Mouse (Mus musculus): Measurements from ENCODE around the gene Ltv1. TPM values are rescaled to one million over a fixed set of nuclear protein-coding genes. Genes with fewer than 3 reads are reported as not detected.

Ltv1 gene
- polyA plus RNA-seq, 1 experiment from 2014 or later, result 52.7 TPM

DNA sequence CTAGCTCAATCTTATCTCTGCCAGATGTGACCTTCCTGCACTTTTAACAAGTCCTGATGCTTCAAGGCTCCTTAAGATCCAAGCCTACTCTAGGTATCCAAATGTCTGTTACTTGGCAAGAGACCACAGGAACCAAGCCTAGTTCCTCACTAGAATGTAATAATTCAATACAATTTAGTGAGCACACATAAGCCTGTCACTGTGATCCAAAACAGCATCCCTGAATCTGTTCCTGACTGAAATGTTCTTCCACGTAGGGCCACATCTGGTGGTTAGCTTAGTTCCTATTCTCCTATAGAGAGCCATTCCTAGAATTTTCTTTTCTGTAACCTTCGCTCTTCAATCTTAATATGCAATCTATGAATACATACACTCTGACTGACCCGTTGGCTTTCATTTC, 6.2 kb downstream of the Ltv1 start:
- Histone ChIP-seq H3K4me1 (replicated peaks; ENCODE audit: insufficient read depth, low read length) (no peaks in the 10 kb centered on the region), H3K9me3 (replicated peaks; ENCODE audit: low read length) (no peaks in the 10 kb centered on the region), H3K9ac (ENCODE audit: low read depth, low read length) (no peak overlapping the region), H3K36me3 (ENCODE audit: insufficient read depth, low read length) (peaks cover 32% of the 10 kb centered on the region), H3K27me3 (ENCODE audit: insufficient read depth, low read length) (no peaks in the 10 kb centered on the region), H3K4me3 (replicated peaks; ENCODE audit: low read depth, low read length) (no peak overlapping the region), H3K4me2 (ENCODE audit: low read length) (no peak overlapping the region), H3K27ac (no peak overlapping the region)
- no peak for DNase-seq (ENCODE audit: low spot score)
- ATAC-seq (replicated peaks; ENCODE audit: low FRiP score, low read depth), result no peak
- WGBS, result 76% methylated on average over 3 of the region's 3 CpGs
- no peak for TF ChIP-seq CTCF (IDR thresholded peaks at IDR 0.05; ENCODE audit: low read depth)

GRCm38 (mm10) chr10:13184170-13184766, 8.7 kb downstream of the Ltv1 start:
- no peak for ATAC-seq (replicated peaks; ENCODE audit: low FRiP score, low read depth)
- no peak for DNase-seq (ENCODE audit: low spot score)
- 89% methylated on average over 4 of the region's 4 CpGs for WGBS
- Histone ChIP-seq H3K4me2 (ENCODE audit: low read length) (no peak overlapping the region), H3K9me3 (replicated peaks; ENCODE audit: low read length) (no peaks in the 10 kb centered on the region), H3K27me3 (ENCODE audit: insufficient read depth, low read length) (no peaks in the 10 kb centered on the region), H3K4me1 (replicated peaks; ENCODE audit: insufficient read depth, low read length) (no peaks in the 10 kb centered on the region), H3K4me3 (replicated peaks; ENCODE audit: low read depth, low read length) (no peak overlapping the region), H3K36me3 (ENCODE audit: insufficient read depth, low read length) (peaks cover 37% of the 10 kb centered on the region), H3K9ac (ENCODE audit: low read depth, low read length) (no peak overlapping the region), H3K27ac (no peak overlapping the region)
- TF ChIP-seq CTCF (IDR thresholded peaks at IDR 0.05; ENCODE audit: low read depth), result no peak

- no peak for DNase-seq (ENCODE audit: low spot score)
- no peak for ATAC-seq (replicated peaks; ENCODE audit: low FRiP score, low read depth)
- no peaks in the 10 kb centered on the region for H3K9me3 ChIP-seq (replicated peaks; ENCODE audit: low read length)
- no peak overlapping the region for H3K4me3 ChIP-seq (replicated peaks; ENCODE audit: low read depth, low read length)
- H3K27ac ChIP-seq, result no peak overlapping the region
- no peak overlapping the region for H3K9ac ChIP-seq (ENCODE audit: low read depth, low read length)
- H3K4me1 ChIP-seq (replicated peaks; ENCODE audit: insufficient read depth, low read length), result no peaks in the 10 kb centered on the region
- no peaks in the 10 kb centered on the region for H3K27me3 ChIP-seq (ENCODE audit: insufficient read depth, low read length)
- WGBS, result 84% methylated on average over 7 of the region's 7 CpGs
- TF ChIP-seq CTCF (IDR thresholded peaks at IDR 0.05; ENCODE audit: low read depth), result no peak
- peaks cover 39% of the 10 kb centered on the region for H3K36me3 ChIP-seq (ENCODE audit: insufficient read depth, low read length)
- H3K4me2 ChIP-seq (ENCODE audit: low read length), result no peak overlapping the region
Measured at GRCm38 (mm10) chr10:13180211-13180610, 12.8 kb downstream of the Ltv1 start.

DNA sequence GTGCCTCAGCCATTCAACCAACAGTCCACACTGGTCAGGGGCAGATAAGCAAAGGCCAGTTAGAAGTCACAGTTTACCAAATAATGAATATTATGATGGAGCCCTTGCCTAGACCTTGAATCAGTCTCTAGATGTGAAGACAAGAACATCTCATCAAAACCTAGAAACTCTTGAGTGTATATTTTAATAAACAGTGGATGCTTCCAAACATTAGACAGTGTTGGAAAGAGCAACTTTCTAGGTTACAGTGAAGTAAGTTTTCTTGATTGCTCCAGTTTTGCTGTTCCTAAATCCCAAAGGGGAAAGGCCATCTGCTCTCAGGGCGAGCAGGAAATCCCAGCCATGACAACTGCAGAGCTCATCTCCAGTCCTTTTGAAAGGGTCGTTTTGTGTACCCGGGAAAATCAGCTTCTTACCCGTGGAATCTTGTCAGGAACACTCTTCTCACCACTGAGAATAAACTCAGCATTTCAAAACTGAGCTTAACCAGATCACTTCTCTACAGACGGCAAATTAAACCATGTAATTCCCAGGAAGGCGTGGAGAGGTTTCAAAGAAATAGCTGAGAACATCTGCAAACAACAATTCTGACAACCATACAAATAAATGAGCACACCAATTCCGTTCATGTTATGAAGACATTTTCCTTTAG, 14.9 kb downstream of the Ltv1 start, which contains the start of gene Zc2hc1b:
Gene Zc2hc1b (minus strand): TSS at position 51 of the 652 bp plus-strand sequence.
- Histone ChIP-seq H3K4me3 (replicated peaks; ENCODE audit: low read depth, low read length) (no peak within 1 kb of the TSS), H3K36me3 (ENCODE audit: insufficient read depth, low read length) (peaks cover 37% of the 10 kb centered on the region), H3K4me1 (replicated peaks; ENCODE audit: insufficient read depth, low read length) (no peaks in the 10 kb centered on the region), H3K27ac (no peak within 1 kb of the TSS), H3K9me3 (replicated peaks; ENCODE audit: low read length) (no peaks in the 10 kb centered on the region), H3K9ac (ENCODE audit: low read depth, low read length) (no peak within 1 kb of the TSS), H3K27me3 (ENCODE audit: insufficient read depth, low read length) (no peaks in the 10 kb centered on the region), H3K4me2 (ENCODE audit: low read length) (no peak within 1 kb of the TSS)
- DNase-seq (ENCODE audit: low spot score) (no peak), ATAC-seq (replicated peaks; ENCODE audit: low FRiP score, low read depth) (no peak)
- TF ChIP-seq CTCF (IDR thresholded peaks at IDR 0.05; ENCODE audit: low read depth), result no peak
- WGBS, result 85% methylated on average over 7 of the region's 7 CpGs

GRCm38 (mm10) chr10:13175866-13176265, 17.1 kb downstream of the Ltv1 start:
- no peak overlapping the region for H3K4me2 ChIP-seq (ENCODE audit: low read length)
- no peak overlapping the region for H3K9ac ChIP-seq (ENCODE audit: low read depth, low read length)
- no peak for ATAC-seq (replicated peaks; ENCODE audit: low FRiP score, low read depth)
- no peaks in the 10 kb centered on the region for H3K9me3 ChIP-seq (replicated peaks; ENCODE audit: low read length)
- H3K4me1 ChIP-seq (replicated peaks; ENCODE audit: insufficient read depth, low read length), result 0 out of 2 replicates have a peak, but pooled peaks cover 10% of the 10 kb centered on the region
- H3K27me3 ChIP-seq (ENCODE audit: insufficient read depth, low read length), result no peaks in the 10 kb centered on the region
- H3K36me3 ChIP-seq (ENCODE audit: insufficient read depth, low read length), result peaks cover 21% of the 10 kb centered on the region; the same call in 1 of the 2 replicates
- DNase-seq (ENCODE audit: low spot score), result no peak
- no peak overlapping the region for H3K4me3 ChIP-seq (replicated peaks; ENCODE audit: low read depth, low read length)
- WGBS, result 91% methylated on average over 7 of the region's 7 CpGs
- H3K27ac ChIP-seq, result no peak overlapping the region
- no peak for TF ChIP-seq CTCF (IDR thresholded peaks at IDR 0.05; ENCODE audit: low read depth)

- DNase-seq (ENCODE audit: low spot score), result peak; percentile 59
- TF ChIP-seq CTCF (IDR thresholded peaks at IDR 0.05; ENCODE audit: low read depth), result no peak
- 24% methylated on average over 10 of the region's 10 CpGs for WGBS
Measured at GRCm38 (mm10) chr10:13172798-13173221, 20.2 kb downstream of the Ltv1 start.

More at GRCm38 (mm10) chr10:13172798-13173221, 20.2 kb downstream of the Ltv1 start:
- ATAC-seq (replicated peaks; ENCODE audit: low FRiP score, low read depth), result no peak
- no peaks in the 10 kb centered on the region for H3K9me3 ChIP-seq (replicated peaks; ENCODE audit: low read length)
- H3K9ac ChIP-seq (ENCODE audit: low read depth, low read length), result no peak overlapping the region
- H3K27ac ChIP-seq, result no peak overlapping the region
- H3K4me3 ChIP-seq (replicated peaks; ENCODE audit: low read depth, low read length), result no peak overlapping the region
- 0 out of 2 replicates have a peak, but pooled peaks cover 10% of the 10 kb centered on the region for H3K4me1 ChIP-seq (replicated peaks; ENCODE audit: insufficient read depth, low read length)
- H3K27me3 ChIP-seq (ENCODE audit: insufficient read depth, low read length), result no peaks in the 10 kb centered on the region
- 0 out of 2 replicates have a peak, but pooled peaks cover under 1% of the 10 kb centered on the region for H3K36me3 ChIP-seq (ENCODE audit: insufficient read depth, low read length)
- H3K4me2 ChIP-seq (ENCODE audit: low read length), result no peak overlapping the region

All from kidney, postnatal 0 days (tissue).